Mouse (Mus musculus) frontal cortex, postnatal 25 days (tissue): ENCODE measurements around the gene Nmrk2.
"Not testable (repeated sequence)": the region's sequence is repeated elsewhere in the genome, so short reads cannot be mapped to it uniquely, and the experiment has no call there.

Experiments
- DNase-seq, 2 experiments: peaks; one replicate each; pipeline ENCODE4 v3.0.0; 2022; ENCODE audit warnings: low spot score in 2 of 2

The Nmrk2 gene

DNA sequence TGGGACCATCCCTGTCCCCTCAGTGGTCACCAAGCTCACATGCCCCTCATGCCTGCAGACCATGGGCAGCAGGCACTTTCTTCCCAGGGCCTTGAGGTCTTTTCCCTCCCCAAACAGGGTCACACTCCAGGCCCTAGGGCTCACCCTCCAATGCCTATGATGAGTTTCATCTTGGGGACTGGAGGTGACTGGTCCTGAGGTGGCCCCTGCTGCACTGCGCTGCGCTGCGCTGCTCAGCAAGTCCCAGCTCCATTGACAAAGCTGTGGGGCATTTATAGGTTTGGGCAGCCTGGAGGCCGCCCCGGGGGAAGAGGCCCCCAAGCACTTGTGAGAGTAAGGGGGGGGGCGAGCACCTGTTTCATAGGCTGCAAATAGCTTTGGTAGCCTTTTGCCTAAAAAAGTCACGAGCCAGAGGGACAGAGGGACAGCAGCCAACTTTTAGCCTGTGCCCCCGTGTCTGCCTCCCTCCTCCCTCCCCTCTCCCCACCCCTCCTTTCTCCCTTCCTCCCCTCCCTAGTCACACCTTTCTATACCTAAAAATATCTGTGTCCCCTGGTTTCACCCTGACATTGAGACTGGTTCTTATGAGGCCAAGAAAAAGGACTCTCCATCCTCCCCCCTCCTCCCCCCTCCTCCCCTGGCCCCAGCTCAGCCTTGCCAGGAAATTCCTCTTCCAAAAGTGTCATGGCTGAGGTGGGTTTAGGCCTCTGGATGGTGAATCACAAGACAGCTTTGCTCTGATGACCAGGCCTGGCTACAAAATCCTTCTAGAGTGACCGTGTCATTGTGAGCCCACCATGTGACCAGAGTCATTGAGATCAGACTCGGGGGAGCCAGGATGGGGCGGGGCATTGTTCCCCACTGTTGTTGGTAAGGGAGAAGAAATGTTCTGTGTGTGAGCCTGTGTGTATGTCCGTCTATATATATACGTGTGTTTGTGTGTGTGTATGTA lies at the start of gene Nmrk2:
Gene Nmrk2 (minus strand): TSS at position 245 of the 952 bp plus-strand sequence.
- DNase-seq = no peak

DNA sequence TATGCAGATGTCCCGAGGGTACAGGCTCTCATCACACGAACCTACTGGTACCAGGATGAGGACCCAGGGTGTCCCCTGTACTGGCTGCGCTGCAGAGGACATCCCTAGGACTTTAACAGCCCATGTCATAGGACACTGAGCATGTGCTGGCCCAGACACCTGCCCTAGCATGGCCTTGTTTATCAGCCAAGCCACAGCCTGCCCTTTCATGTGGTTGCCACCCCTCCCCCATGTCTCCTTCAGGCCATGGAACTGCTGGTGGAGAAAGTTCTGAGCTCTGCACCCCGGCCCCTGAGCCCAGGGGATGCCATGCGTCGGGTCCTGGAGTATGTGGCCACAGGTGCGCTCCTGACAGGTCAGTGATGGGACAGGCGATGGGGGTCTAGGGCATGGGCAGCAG lies 47.6 kb upstream of the Nmrk2 start:
- DNase-seq = no peak

DNA sequence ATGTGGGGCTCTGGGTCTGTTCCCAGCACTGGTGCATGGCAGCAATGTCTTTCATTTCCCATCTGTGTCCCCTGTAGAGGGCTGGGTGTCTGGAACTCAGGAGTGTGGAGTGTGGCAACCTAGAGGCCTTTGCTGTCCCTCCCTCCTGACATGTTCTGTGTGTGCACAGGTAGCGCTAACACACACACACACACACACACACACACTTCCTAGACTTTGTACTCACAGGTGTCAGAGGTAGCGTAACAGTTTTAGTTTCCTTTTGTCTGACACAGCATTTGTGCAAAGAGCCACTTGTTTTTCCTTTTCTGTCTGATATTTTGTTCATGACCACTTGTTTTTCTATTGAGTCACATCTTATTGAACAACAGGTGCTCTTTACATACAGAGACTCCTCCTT lies 46.0 kb upstream of the Nmrk2 start:
- no peak for DNase-seq

DNA sequence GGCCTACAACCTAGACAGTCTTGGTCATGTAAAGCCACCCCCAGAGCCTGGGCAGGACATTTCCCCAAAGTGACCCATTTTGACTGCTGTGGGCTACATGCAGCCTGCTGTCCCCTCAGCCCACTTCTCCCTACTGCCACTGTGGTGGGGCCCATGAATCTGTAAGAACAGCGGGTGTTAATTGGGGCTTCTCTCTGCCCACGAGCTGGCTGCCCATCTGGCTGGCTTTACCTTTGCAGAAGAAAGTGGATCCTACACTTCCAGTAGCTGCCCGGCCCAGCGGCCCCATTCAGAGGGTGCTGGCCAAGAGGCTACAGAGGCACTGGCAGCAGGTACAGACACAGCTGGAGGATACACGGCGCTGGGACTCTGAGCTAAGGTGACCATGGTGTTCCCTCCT lies 43.3 kb upstream of the Nmrk2 start:
- no peak for DNase-seq

DNA sequence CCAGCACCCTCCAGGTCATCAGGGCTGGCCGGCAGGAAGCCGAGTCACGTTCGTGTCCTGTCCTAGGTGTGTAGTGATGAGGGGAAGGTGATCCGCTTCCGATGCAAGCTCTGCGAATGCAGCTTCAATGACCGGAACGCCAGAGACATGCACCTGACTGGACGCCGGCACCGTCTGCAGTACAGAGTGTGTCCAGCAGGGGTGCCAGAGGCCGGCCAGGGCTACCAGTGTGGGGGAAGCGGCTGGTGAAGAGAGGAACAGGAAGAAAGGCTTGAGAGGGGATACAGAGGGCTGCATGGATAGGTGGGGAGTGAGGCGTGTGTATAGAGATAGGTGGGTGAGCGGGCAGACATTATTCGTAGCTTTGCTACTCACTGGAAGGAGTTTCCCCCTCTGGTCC lies 42.7 kb upstream of the Nmrk2 start:
- peak in 1 of 2 experiments; percentile 78 for DNase-seq

DNA sequence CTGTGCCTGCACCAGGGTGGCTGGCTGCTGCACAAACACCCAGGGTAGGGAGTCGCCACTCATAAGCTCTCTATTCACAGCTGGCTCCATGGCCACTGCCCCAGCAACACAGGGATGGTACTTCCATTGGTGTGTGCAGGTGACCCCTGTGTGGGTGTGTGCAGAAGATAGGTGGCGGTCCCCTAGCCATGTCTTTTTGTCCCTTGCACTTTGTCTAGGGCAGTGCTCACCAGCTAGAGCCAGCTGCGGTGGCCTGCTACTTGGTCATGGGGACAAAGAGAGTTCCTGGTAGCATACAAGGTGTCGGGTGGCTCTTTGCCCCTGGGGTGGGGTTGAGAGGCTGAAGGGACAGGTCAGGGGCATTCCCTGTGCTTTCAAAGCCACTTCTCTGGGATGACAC lies 42.3 kb upstream of the Nmrk2 start:
- no peak for DNase-seq

DNA sequence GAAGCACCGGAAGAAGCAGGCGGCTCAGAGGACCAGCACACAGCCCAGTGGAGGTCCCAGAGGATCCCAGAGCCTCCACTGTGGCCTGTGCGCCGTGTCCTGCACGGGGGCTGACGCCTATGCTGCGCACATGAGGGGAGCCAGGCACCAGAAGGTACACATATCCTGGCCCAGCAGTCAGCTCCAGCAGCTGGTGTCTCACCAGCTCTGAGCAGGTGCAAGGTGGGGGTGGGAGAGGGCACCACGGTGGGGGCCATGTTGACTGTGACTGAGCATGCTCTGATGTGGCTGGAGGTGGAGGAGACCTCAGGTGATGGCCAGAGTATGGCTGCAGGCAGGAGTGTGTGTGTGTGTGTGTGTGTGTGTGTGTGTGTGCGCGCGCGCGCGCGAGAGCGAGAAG lies 40.2 kb upstream of the Nmrk2 start:
- DNase-seq = no peak

DNA sequence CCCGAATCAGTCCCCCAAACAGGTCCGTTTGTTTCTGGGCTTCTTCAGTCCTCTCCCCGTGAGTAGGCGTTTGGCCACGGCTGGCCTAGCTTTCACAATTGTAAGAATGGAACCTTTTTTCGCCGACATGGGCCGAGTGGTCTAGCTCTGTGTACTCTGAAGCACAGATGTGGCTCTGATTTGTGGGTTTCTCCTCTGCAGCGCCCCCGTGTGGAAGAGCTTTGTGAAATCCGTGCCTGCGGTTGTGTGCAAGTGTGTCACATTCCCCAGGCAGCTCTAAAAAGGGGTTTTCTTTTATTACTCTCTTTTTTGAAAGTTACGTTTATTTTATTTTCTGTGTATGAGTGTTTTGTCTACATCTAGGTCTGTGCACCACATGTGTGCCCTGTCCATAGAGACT lies 39.0 kb upstream of the Nmrk2 start:
- no peak for DNase-seq

DNA sequence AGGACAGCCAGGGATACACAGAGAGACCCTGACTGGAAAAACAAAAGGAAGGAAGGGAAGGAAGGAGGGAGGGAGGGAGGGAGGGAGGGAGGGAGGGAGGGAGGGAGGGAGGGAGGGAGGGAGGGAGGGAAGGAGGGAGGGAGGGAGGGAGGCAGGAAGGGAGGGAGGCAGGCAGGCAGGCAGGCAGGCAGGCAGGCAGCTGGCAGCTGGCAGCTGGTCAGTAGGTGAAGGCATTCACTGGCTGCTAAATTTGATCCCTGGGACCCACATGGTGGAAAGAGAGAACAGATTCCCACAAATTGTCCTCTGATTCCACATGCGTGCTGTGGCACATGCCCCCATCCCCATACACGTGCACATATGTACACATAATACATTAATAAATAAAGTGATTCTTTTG lies 36.8 kb upstream of the Nmrk2 start:
- no peak for DNase-seq

DNA sequence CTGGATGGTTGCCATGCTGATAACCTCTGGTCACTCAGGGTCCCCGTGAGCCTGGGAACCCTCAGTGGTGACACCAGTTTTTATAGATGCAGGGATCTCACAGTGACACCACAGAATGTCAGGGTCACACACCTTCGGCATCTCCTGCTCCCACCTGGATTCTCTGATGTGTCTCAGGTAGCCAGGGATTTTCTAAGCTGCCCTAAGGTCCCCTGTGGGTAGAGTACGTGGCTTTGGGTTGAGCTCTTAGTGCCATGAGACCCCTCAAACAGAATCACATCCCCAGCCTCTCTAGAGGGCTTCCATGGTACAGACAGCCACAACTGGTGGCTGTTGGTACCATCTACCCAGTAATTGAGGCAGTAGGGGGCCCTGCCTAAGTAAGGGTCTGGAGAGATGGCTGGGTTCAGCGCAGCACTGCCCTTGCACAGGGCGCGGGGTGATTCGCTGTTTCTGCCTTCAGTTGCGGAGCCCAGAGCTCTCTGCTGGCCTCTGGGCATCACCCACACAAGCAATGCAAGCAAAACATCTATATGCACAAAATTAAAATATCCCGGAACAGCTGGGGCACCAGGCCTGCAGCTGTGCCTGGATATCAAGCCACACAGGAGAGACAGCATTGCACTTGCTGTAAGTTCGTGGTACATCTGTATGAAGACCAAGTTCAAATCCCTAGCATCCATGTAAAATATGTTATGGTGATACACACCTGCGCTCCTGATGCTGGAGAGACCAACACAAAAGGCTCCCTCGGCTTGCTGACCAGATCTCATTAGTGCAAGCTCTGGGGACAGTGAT lies 34.8 kb upstream of the Nmrk2 start:
- no peak for DNase-seq

DNA sequence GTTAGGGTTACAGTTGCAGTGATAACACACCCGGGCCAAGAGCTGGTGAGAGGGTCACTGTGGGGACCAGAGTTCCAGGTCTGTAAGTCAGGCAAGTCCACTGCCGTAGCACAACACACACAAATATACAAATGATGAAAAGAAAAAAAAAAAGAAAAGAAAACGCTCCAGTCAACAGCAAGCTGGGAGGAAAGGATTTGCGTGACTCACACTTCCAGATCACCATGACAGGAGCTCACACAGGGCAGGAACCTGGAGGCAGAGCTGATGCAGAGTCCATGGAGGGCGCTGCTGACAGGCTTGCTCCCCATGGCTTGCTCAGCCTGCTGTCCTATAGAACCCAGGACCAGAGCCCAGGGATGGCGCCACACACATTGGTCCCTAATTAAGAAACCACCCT lies 32.4 kb upstream of the Nmrk2 start:
- no peak for DNase-seq

DNA sequence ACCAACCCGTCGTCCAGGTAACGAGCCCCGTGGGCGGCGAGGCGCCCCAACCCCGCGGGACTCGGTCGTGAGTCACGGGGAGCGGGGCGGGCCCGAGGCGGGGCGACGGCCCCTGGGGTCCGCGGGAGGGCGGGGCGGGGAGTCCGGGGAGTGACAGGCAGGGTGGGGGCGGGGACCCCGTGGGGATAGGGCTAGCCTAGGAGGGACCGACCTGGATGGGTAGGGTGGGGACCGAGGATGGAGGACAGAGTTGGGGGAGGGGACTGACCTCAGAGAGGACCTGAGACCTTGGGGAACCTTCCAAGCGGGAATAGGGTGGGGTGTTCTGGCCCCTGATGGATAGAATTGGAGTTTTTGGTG lies 31.4 kb upstream of the Nmrk2 start:
- DNase-seq = no peak

DNA sequence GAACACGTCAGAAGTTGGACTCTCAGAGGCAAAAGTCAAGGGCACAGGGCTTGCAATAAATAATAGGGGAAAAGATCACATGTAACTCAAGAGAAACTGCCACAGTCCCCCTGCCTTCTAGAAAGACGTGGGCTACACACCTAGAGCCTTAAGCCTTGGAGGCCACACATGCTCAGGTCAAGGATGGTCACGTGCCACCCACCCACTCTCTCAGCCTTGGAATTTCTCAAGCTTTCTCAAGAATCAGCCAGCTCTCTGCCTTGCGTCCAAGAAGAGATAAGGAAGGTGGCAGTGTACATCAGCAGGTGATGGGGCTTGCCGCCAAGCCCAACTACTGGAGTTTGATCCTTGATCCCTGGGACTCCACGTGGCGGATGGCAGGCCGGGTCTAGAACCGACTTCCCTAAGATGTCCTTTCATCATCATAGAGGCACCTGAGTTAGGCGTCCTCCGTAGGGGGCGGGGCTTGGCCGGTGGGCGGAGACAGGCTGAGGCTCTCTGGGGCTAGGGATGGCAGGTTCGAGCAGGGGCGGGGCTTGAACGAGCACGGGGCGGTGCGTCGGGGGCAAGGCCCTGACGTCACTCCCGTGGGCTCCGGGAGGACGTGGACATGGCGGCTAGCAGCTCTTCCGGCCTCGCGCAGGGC lies 30.9 kb upstream of the Nmrk2 start, which contains the start of gene Zfr2:
Gene Zfr2 (plus strand): TSS at position 576 of the 646 bp plus-strand sequence.
- peak; percentile 86 to 93 for DNase-seq

DNA sequence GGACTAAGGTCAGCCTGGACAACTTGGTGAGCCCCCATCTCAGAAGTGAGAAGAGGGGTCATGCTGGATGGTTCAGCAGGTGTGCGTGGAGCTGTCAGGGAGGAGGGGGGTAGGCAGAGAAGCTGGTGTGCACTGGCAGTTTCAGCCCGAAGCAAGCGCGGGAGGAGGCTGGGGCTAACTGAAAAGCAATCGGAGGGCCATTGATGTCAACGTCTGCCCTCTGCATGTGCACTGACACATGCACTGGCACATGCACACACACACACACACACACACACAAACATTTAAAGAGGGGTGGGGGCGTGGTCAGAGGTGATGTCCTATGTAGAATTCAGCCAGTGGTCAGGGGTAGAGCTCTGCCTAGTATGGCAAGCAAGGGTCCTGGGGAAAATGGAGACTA lies 29.6 kb upstream of the Nmrk2 start:
- no peak for DNase-seq

DNA sequence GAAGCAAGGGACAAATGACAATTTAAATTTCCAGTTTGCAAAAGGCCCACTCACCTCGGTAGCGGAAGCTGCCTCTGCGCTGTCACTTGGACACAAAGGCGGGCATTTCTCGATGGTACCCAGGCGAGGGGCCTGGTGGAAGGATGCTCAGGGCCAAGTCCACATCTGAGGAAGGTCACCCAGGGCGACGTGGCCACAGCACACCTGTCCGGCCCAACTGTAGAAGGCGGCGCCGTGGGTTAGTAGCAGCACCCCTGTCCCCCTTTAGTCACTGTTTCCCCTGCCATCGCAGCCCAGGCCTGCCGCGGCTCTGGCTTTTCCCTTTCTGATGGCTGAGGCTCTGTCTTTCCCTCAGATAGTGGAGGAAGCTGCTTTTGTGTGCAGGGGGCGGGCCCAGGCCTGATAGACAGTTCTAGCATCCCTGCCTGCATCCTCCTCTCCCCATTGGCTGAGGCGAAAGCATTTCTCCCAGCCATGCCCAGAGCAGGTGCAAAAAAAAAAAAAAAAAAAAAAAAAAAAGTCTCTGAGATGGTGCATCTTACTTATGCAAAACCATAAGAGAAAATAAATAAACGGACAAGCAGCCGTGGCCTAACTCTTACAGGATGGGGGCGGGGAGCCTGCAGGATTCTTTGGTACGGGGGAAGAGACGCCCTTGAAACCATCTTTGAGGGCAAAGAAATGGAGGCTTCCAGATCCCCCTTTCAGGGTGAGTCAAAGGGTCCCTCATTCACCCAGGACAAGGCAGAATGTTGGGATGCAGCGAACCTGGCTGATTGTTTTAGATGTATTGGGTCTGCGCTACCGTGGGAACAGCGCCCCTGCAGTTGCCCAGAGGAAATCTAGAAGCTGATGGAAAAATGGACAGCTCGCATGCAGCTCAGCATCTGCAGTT lies 28.8 kb upstream of the Nmrk2 start, which contains the start of gene Atcay:
Gene Atcay (minus strand): TSS at position 396 of the 895 bp plus-strand sequence.
- DNase-seq = peak; percentile 65 to 78

DNA sequence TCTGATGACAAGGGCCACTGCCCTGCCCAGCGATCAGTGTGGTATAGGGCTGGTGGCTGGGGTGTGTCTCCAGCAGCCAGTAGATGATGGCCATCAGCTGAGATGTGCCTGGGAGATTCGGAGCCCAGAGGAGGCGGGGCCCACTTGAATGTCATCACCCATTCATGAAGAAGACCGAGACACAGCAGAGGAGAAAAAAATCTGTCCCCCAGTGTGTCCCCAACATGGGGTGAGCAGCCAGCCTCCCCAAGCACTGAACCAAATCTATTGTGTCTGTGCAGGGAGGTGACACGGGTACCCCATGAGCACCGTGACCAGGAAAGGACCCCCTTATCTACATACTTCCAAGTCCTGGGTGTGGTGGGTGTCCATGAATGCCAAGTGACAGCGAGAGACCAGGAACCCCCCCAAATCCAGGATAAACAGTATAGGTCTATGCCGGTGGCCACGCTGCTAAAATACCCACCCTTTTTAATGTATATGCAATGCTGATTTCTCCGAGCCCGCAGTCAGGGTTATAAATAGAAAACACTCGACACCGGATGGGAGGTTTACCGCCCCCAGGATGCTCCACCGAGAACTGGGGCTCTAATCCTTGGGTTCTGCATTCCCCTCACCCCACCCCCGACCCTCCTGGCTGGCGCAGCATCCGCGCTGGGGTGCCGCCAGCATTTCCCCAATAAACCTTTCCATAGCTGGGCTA lies 28.0 kb upstream of the Nmrk2 start:
- DNase-seq = no peak

DNA sequence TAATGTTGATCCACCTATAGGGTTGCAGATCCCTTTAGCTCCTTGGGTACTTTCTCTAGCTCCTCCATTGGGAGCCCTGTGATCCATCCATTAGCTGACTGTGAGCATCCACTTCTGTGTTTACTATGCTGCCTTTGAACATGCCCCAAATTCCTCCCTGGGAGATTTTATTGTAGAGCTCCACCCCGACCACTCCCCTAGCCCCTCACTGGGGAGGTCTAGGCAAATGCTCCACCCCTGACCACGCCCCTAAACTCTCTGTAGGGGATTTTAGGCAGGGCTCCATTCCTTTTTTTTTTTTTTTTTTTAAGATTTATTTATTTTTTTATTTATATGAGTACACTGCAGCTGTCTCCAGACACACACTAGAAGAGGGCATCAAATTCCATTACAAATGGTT lies 21.9 kb upstream of the Nmrk2 start:
- DNase-seq = not testable (repeated sequence)

DNA sequence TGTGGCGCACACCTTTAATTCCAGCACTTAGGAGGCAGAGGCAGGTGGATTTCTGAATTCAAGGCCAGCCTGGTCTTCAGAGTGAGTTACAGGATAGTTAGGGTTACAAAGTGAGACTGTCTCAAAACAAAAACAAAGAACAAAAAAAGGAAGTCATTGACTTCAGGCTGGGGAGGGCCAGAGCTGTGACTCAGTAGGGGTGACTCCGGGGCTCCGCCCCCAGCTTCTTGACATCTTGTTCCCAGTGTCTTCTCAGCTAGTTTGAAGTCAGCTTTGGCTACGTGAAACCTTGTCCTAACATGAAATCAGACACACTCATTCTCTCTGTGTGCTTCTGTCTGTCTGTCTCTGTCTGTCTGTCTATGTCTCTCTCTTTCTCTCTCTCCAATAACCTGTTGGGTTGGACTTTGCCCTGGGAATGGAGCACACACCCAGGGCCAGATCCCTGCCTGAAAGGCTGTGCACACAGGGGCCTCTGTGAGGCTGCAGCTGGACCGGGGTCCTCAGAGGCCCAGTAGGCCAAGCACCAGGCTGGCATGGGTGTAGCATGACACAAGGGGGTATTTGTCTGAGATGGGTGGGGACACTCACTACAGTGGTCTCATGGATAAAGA lies 19.7 kb upstream of the Nmrk2 start:
- DNase-seq = no peak

DNA sequence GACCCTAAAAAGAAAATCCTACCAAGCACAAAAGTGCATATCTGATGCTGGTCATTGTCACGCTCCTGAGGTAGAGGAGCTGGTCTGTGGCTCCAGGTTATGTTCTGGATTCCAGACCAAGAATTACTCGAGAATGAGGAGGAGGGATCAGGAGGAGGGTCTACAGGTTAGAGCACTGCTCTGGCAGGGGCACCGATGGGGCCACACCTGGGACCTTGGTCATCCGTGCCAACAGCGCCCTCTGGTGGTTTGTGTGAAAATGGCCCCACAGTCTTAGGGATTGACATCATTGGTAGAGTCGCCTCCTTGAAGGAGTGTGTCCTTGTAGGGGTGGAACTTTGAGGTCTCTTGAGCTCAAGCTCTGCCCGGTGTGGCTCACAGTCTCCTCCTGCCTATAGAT lies 16.1 kb upstream of the Nmrk2 start:
- peak in 1 of 2 experiments; percentile 48 for DNase-seq

DNA sequence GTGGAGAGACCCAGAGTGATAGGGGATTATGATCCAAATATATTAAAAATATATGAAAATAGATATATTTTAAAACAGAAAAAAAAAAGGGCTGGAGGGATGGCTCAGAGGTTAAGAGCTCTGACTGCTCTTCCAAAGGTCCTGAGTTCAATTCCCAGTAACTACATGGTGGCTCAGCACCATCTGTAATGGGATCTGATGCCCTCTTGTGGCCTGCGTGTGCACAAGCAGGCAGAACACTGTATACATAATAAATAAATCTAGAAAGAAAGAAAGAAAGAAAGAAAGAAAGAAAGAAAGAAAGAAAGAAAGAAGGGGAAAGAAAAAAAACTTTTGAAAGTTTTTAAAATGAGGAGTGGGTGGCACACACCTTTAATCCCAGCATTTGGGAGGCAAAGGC lies 15.4 kb upstream of the Nmrk2 start:
- not testable (repeated sequence) for DNase-seq
